Mouse (Mus musculus) liver, adult 2 months (tissue): ENCODE results near the gene Auts2.

Experiments
- CTCF ChIP-seq: fragments of 200-500 bp; IDR thresholded peaks from 2 replicates; pipeline ENCODE4 v1.5.1; 2011; ENCODE audit warnings: low read depth, low read length, control low read depth
- POLR2A ChIP-seq: fragments of 200-500 bp; IDR thresholded peaks from 2 replicates; pipeline ENCODE4 v1.6.1; 2011; ENCODE audit warnings: low read length, control low read depth; ENCODE audit not compliant: insufficient read depth; ENCODE audit errors: extremely low read depth

DNA sequence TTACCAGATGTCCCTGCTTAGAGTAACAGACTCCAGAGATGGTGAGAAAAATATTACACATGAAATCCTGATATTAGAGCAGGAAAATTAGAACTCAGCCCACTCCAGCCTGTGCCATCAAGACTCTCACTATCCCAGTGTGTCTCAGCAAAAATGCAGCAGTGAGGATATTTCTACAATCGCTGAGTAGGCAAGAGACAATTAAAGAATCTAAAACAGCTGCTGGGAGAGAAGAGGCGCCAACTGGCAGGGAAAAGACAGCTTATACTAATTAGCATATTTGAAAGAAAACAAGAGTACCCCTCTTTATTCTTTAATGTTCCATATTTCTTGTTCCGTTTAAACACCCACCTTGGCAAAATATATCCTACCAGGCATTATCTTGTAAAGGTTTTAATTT is 561.7 kb downstream of the Auts2 start:
- no peak for TF ChIP-seq CTCF
- TF ChIP-seq POLR2A = no peak
